Mouse (Mus musculus) right cerebral cortex, adult 2 months (tissue): Measurements from ENCODE around the gene Olfr1062.
A peak's percentile ranks its signal among the peaks of the same experiment; 100 is the strongest.
"Not testable (repeated sequence)": the region's sequence is repeated elsewhere in the genome, so short reads cannot be mapped to it uniquely, and the experiment has no call there.

Source experiments
- DNase-seq, 2 experiments: peaks; one replicate each; pipeline ENCODE4 v3.0.0; 2021 to 2022; ENCODE audit warnings: low spot score in 2 of 2

Olfr1062 gene

GRCm38 (mm10) chr2:86426649-86427048 is at the start of gene Olfr1062:
TSS of gene Olfr1062 (minus strand) at chr2:86426749.
- not testable (repeated sequence) for DNase-seq

GRCm38 (mm10) chr2:86464442-86465109 is 38.0 kb upstream of the Olfr1062 start:
- DNase-seq, result peak; percentile 71 to 72

GRCm38 (mm10) chr2:86460434-86460833 is 33.9 kb upstream of the Olfr1062 start:
- DNase-seq, result no peak

GRCm38 (mm10) chr2:86456169-86456568 is 29.6 kb upstream of the Olfr1062 start, which contains the start of gene Olfr1066:
TSS of gene Olfr1066 (minus strand) at chr2:86456269.
- DNase-seq, result no peak

GRCm38 (mm10) chr2:86450491-86450890 is 23.9 kb upstream of the Olfr1062 start, which contains the start of gene Olfr1065:
TSS of gene Olfr1065 (minus strand) at chr2:86450591.
- DNase-seq, result not testable (repeated sequence)

- DNase-seq, result not testable (repeated sequence)
Observed at GRCm38 (mm10) chr2:86442101-86442500, 15.6 kb upstream of the Olfr1062 start.

- DNase-seq, result not testable (repeated sequence)
Observed at GRCm38 (mm10) chr2:86428511-86428910, 2.0 kb upstream of the Olfr1062 start.

GRCm38 (mm10) chr2:86413950-86414349 is 12.6 kb downstream of the Olfr1062 start, which contains the start of gene Olfr1061:
TSS of gene Olfr1061 (minus strand) at chr2:86414050.
- DNase-seq, result no peak

- no peak for DNase-seq
Observed at GRCm38 (mm10) chr2:86395114-86395513, 31.4 kb downstream of the Olfr1062 start.

GRCm38 (mm10) chr2:86388461-86388860 is 38.1 kb downstream of the Olfr1062 start, which contains the start of gene Olfr1058:
TSS of gene Olfr1058 (minus strand) at chr2:86388561.
- not testable (repeated sequence) for DNase-seq

GRCm38 (mm10) chr2:86378293-86378692 is 48.3 kb downstream of the Olfr1062 start, which contains the start of gene Olfr1057:
TSS of gene Olfr1057 (minus strand) at chr2:86378393.
- no peak for DNase-seq
